Mouse (Mus musculus) ES-CJ7 (cell line): ENCODE data around the gene Duox2.

Experiments used
- DNase-seq: peaks from one replicate; pipeline ENCODE4 v3.0.0; 2011; ENCODE audit warnings: low read depth, low spot score

The Duox2 gene

DNA sequence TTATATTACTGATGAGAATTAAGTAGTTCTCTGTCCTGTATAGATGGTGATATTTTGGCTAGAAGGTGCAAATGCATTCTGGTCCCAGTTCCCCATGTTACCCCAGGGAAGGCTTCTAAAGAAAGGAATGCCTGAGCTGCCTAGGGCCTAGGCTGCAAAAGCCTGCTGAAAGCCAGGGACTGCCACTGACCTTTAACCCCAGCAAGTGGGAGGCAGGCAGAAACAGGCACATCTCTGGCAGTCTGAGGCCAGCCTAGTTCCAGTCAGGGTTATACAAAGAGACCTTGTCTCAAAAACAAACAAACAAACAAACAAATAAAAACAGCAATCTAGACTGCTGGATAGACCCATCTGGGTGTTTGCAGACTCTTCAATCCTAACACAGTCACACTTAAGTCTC lies 57.5 kb downstream of the Duox2 start:
- no peak for DNase-seq

- DNase-seq, result no peak
Measured at GRCm38 (mm10) chr2:122237891-122238470, 60.3 kb downstream of the Duox2 start.

DNA sequence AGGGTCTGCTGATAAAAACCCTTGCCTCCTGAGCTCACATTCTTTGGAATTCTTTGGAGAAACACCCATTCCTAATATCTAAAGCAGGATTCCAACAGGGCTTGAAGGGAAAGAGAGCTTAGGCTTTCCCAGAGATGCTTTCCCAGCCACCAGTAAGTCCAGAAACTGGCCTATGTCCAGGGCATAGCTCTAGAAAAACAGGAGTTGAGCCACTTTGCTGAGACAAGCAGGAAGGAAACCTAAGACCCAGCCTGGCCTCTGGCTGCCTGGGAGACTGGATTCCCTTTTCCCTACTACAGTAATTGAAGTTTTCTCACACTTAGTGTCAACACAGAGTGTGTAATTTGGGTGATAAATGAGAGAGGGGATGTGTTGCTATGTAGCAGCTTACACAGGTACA lies 61.9 kb downstream of the Duox2 start:
- no peak for DNase-seq

DNA sequence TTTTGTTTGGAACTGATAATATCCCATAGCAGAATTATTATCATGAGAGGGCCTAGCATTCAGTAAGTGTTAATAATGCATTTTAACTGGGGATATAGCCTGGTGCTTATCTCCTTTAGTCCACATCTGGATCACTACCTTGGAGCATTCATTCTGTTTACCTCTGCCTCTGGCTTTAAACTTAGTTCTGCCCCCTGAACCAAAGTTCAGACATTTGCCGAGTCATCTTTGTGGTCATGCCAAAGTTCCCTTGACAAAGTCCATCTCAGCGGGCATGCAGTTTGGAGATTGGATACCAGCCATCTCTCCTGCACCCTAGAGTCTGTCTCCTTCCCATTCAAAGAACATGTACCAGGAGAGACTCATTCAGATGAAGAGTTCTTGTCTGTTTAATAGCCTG lies 62.8 kb downstream of the Duox2 start:
- DNase-seq, result no peak

GRCm38 (mm10) chr2:122234611-122235288 lies 63.5 kb downstream of the Duox2 start, which contains the start of gene Sord:
Gene Sord, plus strand, starts transcription at chr2:122234749.
- DNase-seq, result peak; percentile 74

DNA sequence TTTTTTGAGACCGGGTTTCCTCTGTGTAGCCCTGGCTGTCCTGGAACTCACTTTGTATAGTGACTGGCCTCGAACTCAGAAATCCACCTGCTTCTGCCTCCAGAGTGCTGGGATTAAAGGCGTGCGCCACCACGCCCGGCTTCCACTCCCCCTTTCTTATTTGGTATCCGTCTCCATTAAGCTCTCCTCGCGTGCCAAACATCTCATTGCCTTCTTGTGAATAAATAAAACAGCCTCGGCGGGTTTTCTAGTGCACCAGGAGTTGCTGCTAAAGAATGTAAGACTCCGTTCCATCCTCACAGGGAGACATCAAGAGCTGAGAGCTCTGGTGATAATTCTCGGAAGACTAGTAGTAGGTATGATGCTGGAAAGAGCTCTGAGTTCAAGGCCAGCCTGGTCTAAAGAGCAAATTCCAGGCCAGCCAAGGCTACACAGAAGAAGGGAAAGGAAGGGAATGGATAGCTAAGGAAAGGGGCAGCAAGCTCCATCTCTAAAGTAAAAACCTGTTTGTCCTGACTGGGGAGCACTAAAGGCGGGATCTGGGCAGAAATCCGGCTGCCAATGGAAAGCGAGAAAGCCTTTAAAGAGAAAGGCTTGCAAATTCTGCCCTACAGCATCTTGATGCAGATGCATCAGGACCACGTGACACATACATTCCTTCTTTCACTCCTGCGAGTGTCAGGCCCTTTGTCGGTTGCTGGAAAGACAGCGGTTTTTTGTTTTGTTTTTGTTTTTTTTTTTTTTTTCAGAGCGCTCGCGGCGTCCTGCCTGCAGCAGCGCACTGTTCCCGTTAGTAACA lies 64.3 kb downstream of the Duox2 start:
- DNase-seq, result peak; percentile 49

GRCm38 (mm10) chr2:122233341-122233740 lies 64.9 kb downstream of the Duox2 start:
- DNase-seq, result peak; percentile 40

DNA sequence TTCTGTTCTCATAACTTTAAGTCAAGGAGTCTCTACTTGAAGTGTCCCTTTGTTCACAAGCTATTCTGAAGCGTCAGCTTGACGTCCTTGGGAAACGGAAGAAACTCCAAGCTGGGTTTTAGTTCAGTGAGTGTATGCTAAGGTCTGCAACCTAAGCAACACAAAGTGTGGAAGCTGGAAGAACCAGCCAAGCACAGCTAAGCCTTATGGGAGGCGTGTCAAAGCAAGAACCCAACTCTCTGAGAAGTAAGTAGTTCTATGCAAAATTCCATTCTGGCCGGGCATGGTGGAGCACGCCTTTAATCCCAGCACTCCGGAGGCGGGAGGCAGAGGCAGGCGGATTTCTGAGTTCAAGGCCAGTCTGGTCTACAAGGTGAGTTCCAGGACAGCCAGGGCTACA lies 66.6 kb downstream of the Duox2 start:
- peak; percentile 36 for DNase-seq

- DNase-seq, result no peak
Measured at GRCm38 (mm10) chr2:122230395-122230794, 67.9 kb downstream of the Duox2 start.
